In the genomic region with DNA sequence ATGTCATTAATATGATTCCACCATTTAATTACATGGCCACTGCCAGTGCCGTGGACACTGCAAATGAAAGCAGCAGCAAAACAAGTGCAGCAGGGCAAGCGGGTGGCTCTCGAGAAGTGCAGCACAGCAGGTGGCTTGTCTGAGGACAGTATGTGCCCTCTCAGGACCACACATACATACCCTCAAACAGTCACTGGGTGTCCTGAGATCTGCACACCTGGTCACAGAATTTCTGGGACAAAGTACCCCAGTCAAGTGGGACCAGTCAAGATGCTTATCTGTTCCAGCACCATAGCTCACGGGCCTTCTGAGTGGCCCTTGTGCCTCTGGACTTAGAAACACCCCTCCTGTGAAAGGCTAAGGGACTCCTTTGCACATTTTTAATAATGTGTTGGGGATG, we compare ENCODE assay signal across 17 mouse cellular contexts.
"Had no signal": no experiment of that assay in that cellular context is flagged by ENCODE, and none has a peak within 500 bp of the region (broad histone marks: within the 10 kb centered on the region; RNA-seq: fewer than 3 reads in every experiment).

No protein-coding gene starts in this region.

- ATAC-seq: liver, embryonic 12.5 days; midbrain, embryonic 16.5 days had no signal

- H3K27me3 ChIP-seq: liver, embryonic 12.5 days; midbrain, embryonic 12.5 days; neural tube, embryonic 13.5 days; neural tube, embryonic 15.5 days had no signal

- H3K4me1 ChIP-seq: midbrain, embryonic 10.5 days; midbrain, embryonic 12.5 days; neural tube, embryonic 13.5 days; neural tube, embryonic 15.5 days had no signal

- H3K4me3 ChIP-seq: liver, embryonic 12.5 days; midbrain, embryonic 10.5 days; midbrain, embryonic 12.5 days; myocyte; neural tube, embryonic 13.5 days; neural tube, embryonic 15.5 days had no signal

- DNase-seq: lung, embryonic 14.5 days; midbrain, embryonic 14.5 days; retina, postnatal 1 day; right cerebral cortex, adult 18-20 months; right cerebral cortex, postnatal 25 days; right cerebral cortex, postnatal 4 days; spleen, adult 18-20 months; thymus, adult 2 months; thymus, postnatal 25 days; thymus, postnatal 4 days had no signal

- H3K9me3 ChIP-seq: liver, embryonic 12.5 days; midbrain, embryonic 10.5 days; midbrain, embryonic 12.5 days; neural tube, embryonic 13.5 days; neural tube, embryonic 15.5 days had no signal
